Mouse (Mus musculus) brain, embryonic 14.5 days (tissue): ENCODE data around the gene Abcd1.
"Not testable (repeated sequence)": the region's sequence is repeated elsewhere in the genome, so short reads cannot be mapped to it uniquely, and the experiment has no call there.

ENCODE experiments used
- CTCF ChIP-seq: fragments of 200-500 bp; IDR thresholded peaks from 2 replicates; pipeline ENCODE4 v1.5.1; 2012; ENCODE audit warnings: inconsistent platforms, mild to moderate bottlenecking, moderate library complexity, borderline replicate concordance; ENCODE audit not compliant: insufficient read depth, insufficient read length; ENCODE audit errors: extremely low read depth
- POLR2A ChIP-seq: fragments of 200-500 bp; IDR thresholded peaks from 2 replicates; pipeline ENCODE4 v1.6.1; 2012; ENCODE audit warnings: mild to moderate bottlenecking, inconsistent platforms, borderline replicate concordance; ENCODE audit not compliant: poor library complexity, insufficient read depth, insufficient read length, severe bottlenecking; ENCODE audit errors: extremely low read depth

DNA sequence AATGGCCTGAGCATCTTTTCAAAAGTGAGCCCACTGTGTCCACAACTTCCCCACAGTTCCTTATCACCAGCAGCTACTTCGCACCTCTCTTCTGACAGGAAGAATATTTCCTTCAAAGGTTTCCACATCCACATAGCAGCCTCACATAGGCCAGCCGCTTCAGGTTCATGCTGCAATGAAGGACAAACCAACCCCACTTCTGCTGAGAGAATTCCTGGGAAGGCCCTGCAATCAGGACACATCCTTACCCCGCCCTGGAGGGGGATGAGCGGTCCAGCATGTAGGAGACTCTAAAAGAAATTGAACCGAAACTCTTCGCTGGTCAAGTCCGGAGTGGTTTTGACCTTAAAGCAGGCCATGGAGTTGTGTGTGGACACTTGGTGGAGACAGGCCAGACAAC, 23.4 kb downstream of the Abcd1 start:
- not testable (repeated sequence) for TF ChIP-seq CTCF, POLR2A
